Mouse (Mus musculus): ENCODE results near the gene Zfp866. TPM values are rescaled to one million over a fixed set of nuclear protein-coding genes. Genes with fewer than 3 reads are reported as not detected.

Zfp866 gene
- total and polyA plus RNA-seq, 3 experiments = 14.3 to 16.0 (median 14.4) TPM

- Histone ChIP-seq H3K79me2 (replicated peaks; ENCODE audit: control insufficient read depth, extremely low read depth, insufficient read depth, poor library complexity, severe bottlenecking) (peaks cover 14% of the 10 kb centered on the region), H3K9ac (ENCODE audit: insufficient read depth, low read depth) (no peak overlapping the region), H3K27ac (ENCODE audit: insufficient read depth, low read depth) (no peak overlapping the region), H3K4me3 (replicated peaks in 1 of 3; ENCODE audit: low read depth in 2 of 3, low read length in 2 of 3, poor library complexity in 1 of 3) (no peak overlapping the region), H3K36me3 (replicated peaks in 1 of 2; ENCODE audit: control insufficient read depth in 1 of 2, insufficient read depth in 1 of 2, low read length in 1 of 2) (peaks cover 91 to 98% of the 10 kb centered on the region in 2 experiments), H3K4me2 (ENCODE audit: insufficient read depth, low read depth, poor library complexity, severe bottlenecking) (no peak overlapping the region), H3K4me1 (ENCODE audit: control insufficient read depth in 1 of 2, insufficient read depth in 2 of 2) (peaks cover 3 to 14% of the 10 kb centered on the region in 2 experiments), H3K9me3 (replicated peaks; ENCODE audit: low read length) (no peaks in the 10 kb centered on the region), H3K27me3 (replicated peaks) (no peaks in the 10 kb centered on the region)
- in situ Hi-C loops (cut with MboI; ENCODE audit: low pct_ligation_motif_present, low pct_unique_long_range_greater_than_20kb, low sequenced_read_pairs) (no loop called here), dilution Hi-C loops (cut with MboI; ENCODE audit: extremely low pct_ligation_motif_present, extremely low pct_unique_long_range_greater_than_20kb, low sequenced_read_pairs) (no loop called here)
- no peak for DNase-seq (ENCODE audit: extremely low read depth)
- TF ChIP-seq RAD21 (IDR thresholded peaks at IDR 0.05; ENCODE audit: low read depth, low read length) (no peak), ETS1 (conservative IDR thresholded peaks at IDR 0.05; ENCODE audit: low read depth, low read length) (no peak), JUND (conservative IDR thresholded peaks at IDR 0.05; ENCODE audit: low read depth, low read length) (no peak), TBP (conservative IDR thresholded peaks at IDR 0.05; ENCODE audit: low read depth, low read length) (no peak), UBTF (IDR thresholded peaks at IDR 0.05; ENCODE audit: low read depth, low read length) (no peak), ZMIZ1 (IDR thresholded peaks at IDR 0.05; ENCODE audit: low read depth, low read length) (no peak), CHD2 (IDR thresholded peaks at IDR 0.05; ENCODE audit: low read length) (no peak), MEF2A (IDR thresholded peaks at IDR 0.05; ENCODE audit: borderline replicate concordance, low read depth, low read length) (no peak), JUN (IDR thresholded peaks at IDR 0.05; ENCODE audit: insufficient read depth, low read depth, low read length) (no peak), PAX5 (IDR thresholded peaks at IDR 0.05; ENCODE audit: low read length) (no peak), CHD1 (IDR thresholded peaks at IDR 0.05; ENCODE audit: low read depth, low read length) (no peak), ZKSCAN1 (IDR thresholded peaks at IDR 0.05; ENCODE audit: borderline replicate concordance, low read depth, low read length) (no peak), MAX (IDR thresholded peaks at IDR 0.05; ENCODE audit: low read length) (no peak), ZC3H11A (IDR thresholded peaks at IDR 0.05; ENCODE audit: low read depth, low read length) (no peak), POLR2AphosphoS2 (IDR thresholded peaks at IDR 0.05; ENCODE audit: low read depth, low read length) (no peak), MAZ (IDR thresholded peaks at IDR 0.05; ENCODE audit: low read depth, low read length) (no peak), ELF1 (IDR thresholded peaks at IDR 0.05; ENCODE audit: low read depth, low read length) (no peak), HCFC1 (IDR thresholded peaks at IDR 0.05; ENCODE audit: low read depth, low read length) (no peak), GABPA (IDR thresholded peaks at IDR 0.05; ENCODE audit: insufficient replicate concordance, low read depth, low read length) (no peak)
Measured at GRCm38 (mm10) chr8:69797661-69798060, 6.7 kb upstream of the Zfp866 start.

- no peak for TF ChIP-seq ETS1 (conservative IDR thresholded peaks at IDR 0.05; ENCODE audit: low read depth, low read length)
- TF ChIP-seq ZKSCAN1 (IDR thresholded peaks at IDR 0.05; ENCODE audit: borderline replicate concordance, low read depth, low read length) = no peak
- no peak for TF ChIP-seq KAT2A (IDR thresholded peaks at IDR 0.05; ENCODE audit: insufficient replicate concordance, low read length)
- no peak for TF ChIP-seq SMC3 (IDR thresholded peaks at IDR 0.05; ENCODE audit: low read depth, low read length)
- TF ChIP-seq JUND (conservative IDR thresholded peaks at IDR 0.05; ENCODE audit: low read depth, low read length) = no peak
- no peak for TF ChIP-seq CHD2 (IDR thresholded peaks at IDR 0.05; ENCODE audit: low read length)
- no peak for TF ChIP-seq CTCF (conservative IDR thresholded peaks at IDR 0.05 in 1 of 2, IDR thresholded peaks at IDR 0.05 in 1 of 2; ENCODE audit: low read depth in 2 of 2, low read length in 2 of 2)
- TF ChIP-seq E2F4 (IDR thresholded peaks at IDR 0.05; ENCODE audit: insufficient replicate concordance, low read depth, low read length) = no peak
- no peak for TF ChIP-seq MAFK (IDR thresholded peaks at IDR 0.05; ENCODE audit: insufficient replicate concordance, low read length)
- TF ChIP-seq NRF1 (IDR thresholded peaks at IDR 0.05; ENCODE audit: low read depth, low read length) = no peak
- TF ChIP-seq IRF4 (IDR thresholded peaks at IDR 0.05; ENCODE audit: low read depth, low read length) = no peak
- no peak for TF ChIP-seq USF2 (conservative IDR thresholded peaks at IDR 0.05; ENCODE audit: low read depth, low read length)
- no peak for TF ChIP-seq SIN3A (IDR thresholded peaks at IDR 0.05; ENCODE audit: low read length)
- no peak for TF ChIP-seq MAX (IDR thresholded peaks at IDR 0.05; ENCODE audit: low read length)
- TF ChIP-seq MYC (IDR thresholded peaks at IDR 0.05; ENCODE audit: low read depth, low read length) = no peak
- no peak overlapping the region for H3K27ac ChIP-seq (ENCODE audit: insufficient read depth, low read depth)
- H3K79me2 ChIP-seq (replicated peaks; ENCODE audit: control insufficient read depth, extremely low read depth, insufficient read depth, poor library complexity, severe bottlenecking) = peaks cover 22% of the 10 kb centered on the region
- peaks cover 5 to 18% of the 10 kb centered on the region in 2 experiments for H3K4me1 ChIP-seq (ENCODE audit: control insufficient read depth in 1 of 2, insufficient read depth in 2 of 2)
- no peaks in the 10 kb centered on the region for H3K27me3 ChIP-seq (replicated peaks)
- no peaks in the 10 kb centered on the region for H3K9me3 ChIP-seq (replicated peaks; ENCODE audit: low read length)
- H3K36me3 ChIP-seq (replicated peaks in 1 of 2; ENCODE audit: control insufficient read depth in 1 of 2, insufficient read depth in 1 of 2, low read length in 1 of 2) = peaks cover 83 to 91% of the 10 kb centered on the region in 2 experiments
- no peak overlapping the region for H3K4me2 ChIP-seq (ENCODE audit: insufficient read depth, low read depth, poor library complexity, severe bottlenecking)
- H3K4me3 ChIP-seq (replicated peaks in 1 of 3; ENCODE audit: low read depth in 2 of 3, low read length in 2 of 3, poor library complexity in 1 of 3) = no peak overlapping the region
- no peak for DNase-seq (ENCODE audit: extremely low read depth)
- H3K9ac ChIP-seq (ENCODE audit: insufficient read depth, low read depth) = no peak overlapping the region
- dilution Hi-C loops (cut with MboI; ENCODE audit: extremely low pct_ligation_motif_present, extremely low pct_unique_long_range_greater_than_20kb, low sequenced_read_pairs) (no loop called here), in situ Hi-C loops (cut with MboI; ENCODE audit: low pct_ligation_motif_present, low pct_unique_long_range_greater_than_20kb, low sequenced_read_pairs) (no loop called here)
Measured at GRCm38 (mm10) chr8:69796721-69797345, 5.9 kb upstream of the Zfp866 start.
